Mouse (Mus musculus) megakaryocyte-erythroid progenitor cell, adult 5-6 weeks (primary cell): ENCODE data around the gene Sypl. TPM values are rescaled to one million over a fixed set of nuclear protein-coding genes. Genes with fewer than 3 reads are reported as not detected.
A peak's percentile ranks its signal among the peaks of the same experiment; 100 is the strongest.

Experiments
- ATAC-seq: replicated peaks from 2 replicates; pipeline ENCODE4 v1.8.0; 2016; ENCODE audit warnings: mild to moderate bottlenecking, inconsistent platforms; ENCODE audit not compliant: severe bottlenecking, poor library complexity, low FRiP score, low TSS enrichment
- total RNA-seq, 2 experiments: library from RNA; stranded (forward) in 1 of 2; stranded (reverse) in 1 of 2; fragments of 200-1000, 215-1000 nt in 1 of 2; fragments of >200 nt in 1 of 2; fragmentation: Nextera tagmentation in 1 of 2; gene quantifications; 2 replicates each; pipeline ENCODE4 v1.2.3; 2014 to 2017

Sypl gene
- total RNA-seq, 2 experiments from 2014 or later = 33.3 to 34.3 TPM

DNA sequence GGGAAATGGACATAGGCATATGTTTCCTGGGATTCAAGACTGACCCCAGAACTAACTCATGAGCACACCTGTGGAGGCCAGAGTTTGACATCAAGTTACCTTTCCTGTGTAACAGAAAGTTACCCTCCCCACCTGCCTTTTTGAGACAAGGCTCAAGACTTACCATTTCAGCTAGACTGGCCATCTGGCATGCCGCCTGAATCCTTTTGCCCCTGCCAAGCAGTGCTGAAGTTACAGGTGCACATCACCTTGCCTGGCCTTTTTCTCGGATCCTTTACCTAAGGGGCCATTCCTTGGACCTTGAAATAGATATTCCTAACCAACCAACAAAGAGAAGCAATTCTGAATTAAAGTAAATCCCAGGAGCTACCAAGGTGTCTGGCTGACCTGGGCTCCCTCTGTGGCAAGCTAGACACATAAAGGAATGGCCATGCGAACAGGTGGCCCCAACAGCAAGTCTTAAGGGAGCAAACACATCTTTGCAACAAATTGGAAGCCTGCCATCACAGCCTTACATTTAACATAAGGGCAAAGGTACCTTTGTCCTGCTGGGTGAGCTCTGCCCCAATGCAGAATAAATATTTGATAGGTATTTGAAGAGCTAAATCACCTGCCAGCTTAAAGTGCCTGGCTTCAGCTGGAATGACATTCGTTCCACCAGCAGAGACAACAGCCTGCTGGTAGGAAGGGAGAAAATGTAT lies 17.3 kb upstream of the Sypl start:
- no peak for ATAC-seq

DNA sequence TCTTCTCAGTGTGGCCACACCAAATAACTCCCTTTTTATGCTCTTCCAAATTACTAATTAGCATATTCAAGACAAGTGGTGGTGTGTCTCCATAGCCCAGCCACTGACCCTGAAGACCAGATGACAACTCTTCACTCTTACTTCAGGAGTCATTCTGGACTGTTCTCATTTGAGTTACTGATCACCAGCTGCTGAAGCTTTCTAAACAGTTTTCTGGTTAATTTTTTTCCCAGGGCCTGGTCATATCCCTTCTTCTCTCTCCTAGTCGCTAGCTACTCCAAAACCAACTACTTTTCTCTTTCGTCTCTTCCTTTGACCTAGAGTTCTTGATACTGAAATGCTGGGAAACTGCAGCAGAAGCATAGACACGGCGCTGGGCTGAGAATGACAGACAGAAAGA lies 12.6 kb upstream of the Sypl start:
- no peak for ATAC-seq

DNA sequence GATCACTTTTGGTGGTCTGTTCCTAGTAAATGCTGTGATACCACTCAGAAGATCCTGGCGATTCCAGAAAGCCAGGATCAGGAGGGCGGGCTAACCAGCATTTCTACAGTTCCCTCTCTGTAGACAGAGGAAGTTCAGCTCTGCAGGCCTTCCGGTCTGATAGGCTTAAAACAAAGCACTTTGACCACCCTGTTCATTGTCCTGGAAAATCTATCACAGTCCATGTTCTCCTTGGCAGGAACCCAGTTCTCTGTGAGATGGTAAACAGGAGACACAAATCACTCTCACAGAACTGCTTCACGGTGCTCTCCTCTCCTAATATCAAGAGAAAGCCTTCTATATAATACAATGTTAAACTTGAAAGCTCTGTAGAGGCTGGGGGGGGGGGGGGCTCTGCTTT lies 10.3 kb upstream of the Sypl start:
- no peak for ATAC-seq

DNA sequence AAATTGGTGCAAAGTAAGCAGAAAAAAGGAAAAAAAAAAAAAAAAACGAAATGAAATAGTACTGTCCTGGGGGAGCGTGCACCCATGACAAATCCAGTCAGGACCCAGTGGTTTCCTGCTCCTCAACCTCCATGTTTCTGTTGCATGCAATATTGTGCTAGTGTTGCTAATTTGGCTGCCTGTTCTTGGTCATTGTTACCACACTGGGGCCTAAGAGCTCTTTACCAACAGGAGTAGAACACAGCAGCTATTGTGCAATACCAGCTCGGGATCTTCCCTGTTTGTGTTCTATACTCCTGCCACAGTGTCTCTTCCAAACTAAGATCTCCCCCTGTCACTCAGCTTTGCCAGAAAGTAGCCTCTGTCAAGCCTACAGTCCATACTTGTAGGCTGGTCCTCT lies 9.7 kb upstream of the Sypl start:
- ATAC-seq = no peak

DNA sequence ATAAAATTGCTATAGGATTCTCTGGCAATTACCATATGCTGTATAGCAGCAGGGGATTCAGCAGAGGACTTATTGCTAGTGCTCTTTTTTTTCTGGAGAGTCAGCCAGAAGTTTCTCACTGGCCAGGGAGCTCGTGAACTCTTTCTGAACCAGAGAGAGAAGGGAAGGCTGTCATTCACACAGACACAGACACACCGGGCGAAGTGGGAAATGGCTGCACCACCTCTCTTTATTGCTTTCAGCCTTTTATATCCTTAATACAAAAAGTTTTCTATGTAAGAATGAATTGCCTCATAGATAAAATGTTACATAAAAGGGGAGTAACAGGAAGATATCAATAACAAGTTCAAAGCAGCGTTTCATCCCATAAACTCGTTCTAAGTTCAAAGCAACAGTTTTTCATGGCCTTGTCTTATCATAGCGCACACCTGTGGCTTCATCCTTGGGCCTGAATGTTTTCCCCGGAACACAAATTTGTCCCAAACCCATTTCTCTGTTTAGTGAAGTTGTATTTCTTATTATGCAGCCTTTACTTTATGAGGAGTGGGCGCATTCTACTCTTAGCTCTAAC lies 8.7 kb upstream of the Sypl start:
- ATAC-seq = no peak

DNA sequence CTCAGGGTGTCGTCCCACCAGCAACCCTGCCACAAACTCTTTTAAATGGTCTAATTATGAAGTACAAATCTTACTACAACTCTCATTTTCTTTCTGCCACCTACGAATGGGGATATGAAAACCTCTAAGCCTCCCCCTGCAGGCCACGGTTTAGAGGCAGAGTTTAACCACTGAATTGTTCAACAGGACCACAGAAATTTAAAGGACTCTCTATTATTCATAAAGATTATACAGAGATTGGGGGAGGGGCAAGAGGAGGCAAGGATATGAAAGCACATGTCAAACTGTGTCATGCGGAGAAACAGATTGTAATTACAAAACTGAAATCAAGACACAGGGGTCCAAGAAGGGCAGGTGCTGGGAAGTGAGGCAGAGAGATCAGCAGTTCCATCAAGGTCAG lies 7.3 kb upstream of the Sypl start:
- ATAC-seq = no peak

DNA sequence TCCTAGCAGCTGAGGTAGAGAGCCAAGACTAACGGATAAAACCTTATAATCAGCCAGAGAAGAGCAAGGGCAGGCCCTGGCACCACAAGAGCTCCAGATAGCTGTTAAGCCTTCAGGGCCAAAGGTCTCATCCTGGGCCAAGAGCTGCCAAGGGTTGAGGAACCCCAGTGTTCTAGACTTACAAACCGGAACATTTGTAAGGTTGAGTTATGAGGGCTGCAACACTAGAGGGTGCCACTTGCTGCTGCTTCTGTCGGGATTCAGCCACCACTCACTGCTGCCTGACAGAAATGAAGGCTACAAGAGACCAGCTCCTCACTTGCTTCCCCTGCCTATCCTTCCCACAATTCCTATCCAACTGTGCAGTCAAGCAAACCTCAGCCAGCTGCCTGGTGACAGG lies 1.3 kb upstream of the Sypl start:
- ATAC-seq = peak; percentile 72

DNA sequence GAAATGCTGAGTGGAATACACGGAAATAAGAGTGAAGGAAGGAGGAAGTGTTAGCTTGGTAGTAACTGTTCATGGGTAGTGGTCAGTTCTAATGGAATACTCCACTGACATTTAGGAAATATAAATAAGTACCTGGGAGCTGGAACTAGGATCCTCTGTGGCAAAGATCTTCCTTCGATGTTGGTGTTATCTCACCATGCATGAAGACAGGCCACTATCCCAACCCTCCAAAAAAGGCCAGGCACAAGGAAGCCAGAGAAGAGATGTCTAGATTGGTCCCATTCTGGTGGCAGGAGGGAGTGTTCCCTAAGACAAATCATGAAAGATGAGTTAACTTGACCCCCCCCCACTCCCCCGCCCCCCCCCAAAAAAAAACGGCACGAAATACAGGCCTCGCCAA lies 625 bp upstream of the Sypl start:
- ATAC-seq = no peak

DNA sequence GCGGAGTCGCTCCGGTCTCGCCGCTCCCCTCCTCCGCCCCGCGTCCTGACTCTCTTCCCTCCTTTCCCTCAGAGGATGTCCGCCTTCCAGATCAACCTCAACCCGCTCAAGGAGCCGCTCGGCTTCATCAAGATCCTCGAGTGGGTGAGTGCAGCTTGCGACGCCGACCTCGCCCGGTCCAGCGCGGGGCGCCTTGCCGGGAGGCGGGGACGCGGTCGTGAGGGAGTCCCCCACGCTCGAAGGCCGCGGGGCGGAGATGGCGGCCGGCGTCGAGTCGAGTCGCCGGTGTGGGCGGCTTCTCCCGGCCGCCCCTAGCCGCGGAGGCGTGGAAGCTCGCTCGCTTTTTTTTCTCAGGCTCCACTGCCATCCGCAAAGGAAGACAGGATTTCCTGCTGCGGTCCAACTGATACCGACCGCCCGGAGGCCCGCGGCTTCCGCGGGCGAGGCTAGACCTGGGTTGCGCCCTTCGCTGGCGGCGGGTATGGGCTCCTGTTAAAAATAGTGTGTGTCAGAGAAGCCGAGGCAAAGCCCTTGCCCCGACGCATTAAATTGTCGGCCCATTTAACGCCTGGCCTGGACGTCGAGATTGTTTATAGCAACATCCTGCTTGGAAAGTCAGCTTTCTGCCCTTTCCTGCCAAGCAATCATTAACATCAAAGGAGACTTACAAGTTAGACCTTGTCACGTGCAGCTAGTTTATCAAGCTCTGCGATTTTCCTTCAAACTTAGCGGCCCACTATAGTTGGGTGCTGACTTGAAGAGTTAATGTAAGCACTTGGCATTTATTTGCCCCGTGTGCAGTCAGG lies 728 bp downstream of the Sypl start:
- peak; percentile 31 for ATAC-seq

DNA sequence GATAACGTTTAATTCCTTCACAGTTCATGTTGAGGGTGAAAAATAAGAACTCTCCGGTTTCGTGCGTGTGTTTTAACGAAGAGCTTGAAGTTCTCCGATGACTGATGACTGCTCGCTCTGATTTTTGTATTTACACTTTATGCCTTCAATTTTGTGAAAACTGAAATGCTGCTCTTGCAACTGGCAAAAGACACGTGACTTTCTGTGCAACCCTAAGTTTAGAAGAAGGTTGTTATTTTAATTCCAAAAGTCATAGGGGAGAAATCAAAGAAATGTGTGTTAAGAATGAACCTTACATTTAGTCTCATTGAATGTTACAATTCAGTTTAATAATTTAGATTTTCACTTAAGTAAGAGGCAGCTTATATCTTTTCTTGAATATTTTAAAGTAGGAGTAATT lies 1.3 kb downstream of the Sypl start:
- ATAC-seq = no peak

DNA sequence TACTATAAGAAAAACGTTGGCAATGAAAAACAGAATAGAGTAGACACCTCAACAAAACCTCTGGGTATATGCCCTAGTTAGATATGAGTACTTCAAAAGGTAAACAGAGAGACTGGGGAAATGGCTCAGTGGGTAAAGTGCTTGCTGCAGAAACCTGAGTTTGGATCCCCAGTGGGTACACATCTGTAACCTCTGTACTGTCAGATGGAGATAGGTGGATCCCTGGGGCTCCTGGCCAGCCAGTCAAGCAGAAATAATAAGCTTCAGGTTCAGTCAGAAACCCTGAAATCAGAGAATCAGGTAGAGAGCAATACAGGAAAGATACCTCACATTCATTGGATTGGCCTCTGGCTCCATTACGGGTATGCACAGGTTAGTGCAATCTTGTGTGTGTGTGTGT lies 3.5 kb downstream of the Sypl start:
- no peak for ATAC-seq

DNA sequence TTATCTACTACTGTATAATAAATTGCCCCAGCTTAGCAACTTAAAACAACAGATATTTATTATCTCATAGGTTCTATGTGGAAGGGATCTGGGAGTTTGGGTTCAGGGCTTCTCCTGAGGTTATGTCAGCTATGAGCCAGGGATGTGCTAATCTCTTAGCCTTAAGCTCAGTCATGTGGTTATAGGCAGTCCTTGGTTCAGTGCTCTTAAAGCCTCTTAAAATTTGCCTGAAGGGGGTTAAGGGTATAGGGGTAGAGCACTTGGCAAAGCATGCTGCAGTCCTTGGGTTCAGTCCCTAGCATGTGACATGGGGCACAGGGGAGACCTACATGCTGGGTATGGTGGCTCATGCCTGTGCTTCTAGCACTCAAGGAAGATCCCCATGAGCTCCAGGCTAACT lies 8.4 kb downstream of the Sypl start:
- ATAC-seq = peak; percentile 36; the same call in 1 of the 2 replicates

DNA sequence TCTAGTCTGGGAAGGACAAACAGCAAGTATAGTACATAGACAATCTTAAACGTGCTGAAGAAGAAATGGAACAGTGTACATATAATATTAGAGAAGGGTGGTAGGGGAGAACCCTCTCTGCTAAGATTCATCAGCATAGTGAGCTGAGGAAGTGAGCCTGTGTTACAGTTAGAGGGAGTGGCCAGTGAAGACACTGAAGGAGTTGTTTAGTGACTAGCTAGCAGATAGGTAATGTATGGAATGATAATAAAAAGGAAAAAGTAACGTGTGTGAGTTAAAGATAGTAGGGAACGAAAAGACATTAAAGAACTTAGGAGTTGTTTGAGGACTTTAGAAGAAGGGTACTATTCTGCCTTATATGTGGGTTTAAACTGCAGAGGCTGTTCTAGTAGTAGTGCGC lies 10.2 kb downstream of the Sypl start:
- peak; percentile 83 for ATAC-seq

DNA sequence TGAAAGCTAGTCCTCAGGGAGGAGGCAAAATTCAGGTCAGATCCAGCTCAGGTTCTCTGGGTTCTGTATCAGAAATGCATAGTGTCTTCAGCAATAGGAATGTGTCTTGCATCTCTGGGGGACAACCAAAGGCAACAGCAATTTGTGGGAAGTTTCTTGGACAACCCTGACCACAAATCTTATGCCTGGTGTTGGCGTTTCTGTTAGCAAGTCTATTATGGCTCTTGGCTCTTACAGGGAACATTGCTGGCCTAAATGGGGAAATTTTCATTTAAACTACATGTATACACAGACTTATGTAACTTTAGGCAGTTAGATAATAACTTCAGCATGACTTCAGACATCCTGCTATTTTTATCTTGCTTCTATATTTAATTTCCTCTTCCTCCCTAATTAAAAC lies 18.6 kb downstream of the Sypl start:
- ATAC-seq = no peak

DNA sequence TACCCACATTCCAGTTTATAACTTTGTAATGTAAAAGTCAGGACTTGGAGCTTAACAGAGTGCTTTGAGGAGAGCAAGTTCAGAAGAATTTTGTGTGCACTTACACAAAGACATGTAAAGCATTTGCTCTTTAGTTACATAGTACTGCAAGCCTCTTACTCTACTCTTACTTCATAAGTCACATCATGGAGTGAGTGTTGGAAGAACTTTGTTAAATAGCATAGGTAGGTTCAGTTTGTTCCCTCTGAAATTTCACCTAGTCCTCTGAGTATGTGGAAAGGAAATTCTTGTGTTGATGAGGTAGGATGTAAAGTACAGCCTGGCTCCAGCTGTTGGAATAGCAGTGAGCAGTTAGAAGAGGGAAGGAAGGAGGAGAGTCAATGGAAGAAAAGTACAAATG lies 21.2 kb downstream of the Sypl start:
- ATAC-seq = no peak

DNA sequence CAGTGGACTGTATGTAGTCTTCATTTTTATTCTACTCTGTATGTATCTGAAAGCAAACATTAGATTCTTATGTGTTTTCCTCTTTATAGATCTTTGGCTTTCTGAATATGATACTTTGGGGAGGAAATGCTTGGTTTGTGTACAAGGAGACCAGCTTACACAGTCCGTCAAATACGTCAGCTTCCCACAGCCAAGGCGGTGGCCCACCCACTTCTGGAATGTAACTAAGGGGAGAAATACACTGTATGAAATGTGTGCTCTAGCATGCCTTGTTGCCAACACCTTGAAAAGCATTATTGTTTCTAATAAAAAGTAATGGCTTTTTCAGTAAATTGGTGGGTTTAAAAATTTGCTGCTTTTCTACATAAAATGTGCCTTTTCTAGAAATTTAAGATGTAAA lies 21.8 kb downstream of the Sypl start:
- no peak for ATAC-seq

DNA sequence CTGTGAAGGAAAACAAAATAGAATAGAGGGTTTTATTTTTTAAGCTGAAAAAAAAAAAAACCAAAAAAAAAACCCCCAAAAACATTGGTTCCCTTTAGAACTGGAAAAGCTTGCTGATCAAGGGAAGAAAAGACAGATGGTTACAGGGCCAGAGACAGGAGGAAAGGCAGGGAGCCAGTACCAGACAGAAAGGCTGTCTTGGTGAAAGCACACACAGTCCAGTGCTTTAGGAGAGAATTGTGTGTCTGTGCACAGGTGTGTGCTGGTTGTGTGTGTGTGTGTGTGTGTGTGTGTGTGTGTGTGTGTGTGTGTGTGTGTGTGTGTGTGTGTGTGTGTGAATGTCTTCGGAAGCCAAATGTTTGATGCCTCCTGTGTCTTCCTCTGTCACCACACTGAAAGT lies 28.9 kb downstream of the Sypl start:
- no peak for ATAC-seq

DNA sequence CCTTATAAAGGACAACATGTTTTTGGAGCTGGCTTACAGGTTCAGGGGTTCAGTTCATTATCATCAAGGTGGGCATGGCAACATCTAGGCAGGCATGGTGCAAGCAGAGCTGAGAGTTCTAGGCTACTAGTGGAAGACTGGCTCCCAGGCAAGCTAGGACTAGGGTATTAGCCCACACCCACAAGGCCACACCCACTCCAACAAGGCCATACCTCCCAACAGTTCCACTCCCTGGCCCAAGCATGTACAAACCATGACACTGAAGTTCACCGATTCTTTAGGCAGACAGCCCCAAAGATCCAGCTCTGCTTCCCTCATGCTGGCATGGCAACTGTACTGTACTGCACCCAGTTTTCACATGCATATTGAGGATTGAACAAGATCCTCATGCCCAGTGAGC lies 29.4 kb downstream of the Sypl start:
- ATAC-seq = no peak

DNA sequence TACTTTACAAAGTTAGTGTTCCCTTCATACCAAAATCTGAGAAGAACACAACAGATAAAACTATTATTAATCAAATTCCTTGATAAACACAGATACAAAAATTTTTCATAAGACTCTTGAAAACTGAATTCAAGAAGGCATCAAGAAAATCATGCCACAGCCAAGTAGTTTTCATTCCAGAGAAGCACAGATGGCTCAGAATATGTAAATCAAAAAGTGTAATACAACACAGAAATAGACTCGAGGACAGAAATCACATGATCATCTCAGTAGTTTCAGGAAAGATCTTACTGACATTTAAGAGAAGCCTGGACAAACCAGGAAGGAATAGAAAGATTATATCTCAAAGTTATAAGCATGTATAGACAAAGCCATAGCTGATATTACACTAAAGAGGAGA lies 32.6 kb downstream of the Sypl start:
- no peak for ATAC-seq

DNA sequence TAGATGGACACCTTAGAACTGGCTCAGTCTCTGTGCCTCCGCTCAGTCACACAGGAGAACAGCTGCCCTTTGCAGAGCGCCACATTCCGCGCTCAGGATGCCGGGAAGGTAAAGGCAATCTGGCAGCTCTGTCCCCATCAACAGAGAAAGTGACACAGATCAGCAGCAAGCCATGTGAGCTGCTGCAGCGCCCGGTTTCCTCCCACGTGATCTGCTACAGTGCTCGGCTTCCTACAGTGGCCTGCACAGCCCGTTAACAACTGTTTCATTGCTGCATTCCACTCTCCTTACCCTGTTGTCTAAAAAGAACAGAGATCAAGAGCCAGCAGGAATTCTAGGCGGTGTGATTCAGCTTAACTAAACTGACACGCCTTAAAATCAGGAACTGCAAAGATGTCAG lies 36.0 kb downstream of the Sypl start:
- no peak for ATAC-seq

DNA sequence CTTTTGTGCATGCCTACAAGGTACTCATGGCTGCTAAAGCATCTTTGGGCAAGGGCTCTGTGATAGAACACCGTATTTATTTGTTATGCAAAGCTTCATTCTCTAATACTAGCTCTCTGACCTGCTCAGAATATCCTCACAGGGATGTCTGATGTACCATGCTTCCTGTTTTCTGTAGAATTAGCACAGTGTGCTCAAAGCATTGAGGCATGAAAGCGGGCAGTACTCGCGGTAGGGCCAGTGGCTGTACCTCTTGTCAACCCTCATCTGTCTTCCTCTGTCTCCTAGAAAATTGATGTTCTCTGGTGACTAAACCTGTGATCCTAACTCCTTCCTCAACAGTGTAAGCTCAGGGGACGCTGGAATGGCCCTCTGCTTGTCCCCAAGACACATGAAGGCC lies 40.4 kb downstream of the Sypl start:
- no peak for ATAC-seq
